Mouse (Mus musculus) liver, embryonic 12.5 days (tissue): Measurements from ENCODE around the gene Aspscr1. TPM values are rescaled to one million over a fixed set of nuclear protein-coding genes. Genes with fewer than 3 reads are reported as not detected.
A peak's percentile ranks its signal among the peaks of the same experiment; 100 is the strongest.

ENCODE experiments used
- ATAC-seq: fragments of 200-750 bp; cut with Nextera tagmentation; 2 replicates; pipeline ENCODE4 v1.8.0; 2017; ENCODE audit warnings: moderate number of reproducible peaks, mild to moderate bottlenecking, moderate library complexity
- H3K27ac ChIP-seq: fragments of 300-500 bp; sonication (generic); 2 replicates; pipeline ENCODE4 v1.5.1; 2016; ENCODE audit warnings: mild to moderate bottlenecking
- H3K27me3 ChIP-seq: fragments of 300-500 bp; sonication (generic); replicated peaks from 2 replicates; pipeline ENCODE4 v1.6.1; 2016; ENCODE audit warnings: mild to moderate bottlenecking, moderate library complexity
- H3K36me3 ChIP-seq: fragments of 300-500 bp; sonication (generic); 2 replicates; pipeline ENCODE4 v1.6.1; 2016; ENCODE audit warnings: mild to moderate bottlenecking, moderate library complexity
- H3K4me1 ChIP-seq: fragments of 300-500 bp; sonication (generic); 2 replicates; pipeline ENCODE4 v1.6.1; 2016
- H3K4me2 ChIP-seq: fragments of 300-500 bp; sonication (generic); 2 replicates; pipeline ENCODE4 v1.6.1; 2016; ENCODE audit warnings: mild to moderate bottlenecking, moderate library complexity
- H3K4me3 ChIP-seq: fragments of 300-500 bp; sonication (generic); 2 replicates; pipeline ENCODE4 v1.5.1; 2016; ENCODE audit warnings: mild to moderate bottlenecking, moderate library complexity
- H3K9ac ChIP-seq: fragments of 300-500 bp; sonication (generic); 2 replicates; pipeline ENCODE4 v1.6.1; 2016; ENCODE audit warnings: mild to moderate bottlenecking, moderate library complexity
- H3K9me3 ChIP-seq: fragments of 300-500 bp; sonication (generic); replicated peaks from 2 replicates; pipeline ENCODE4 v1.6.1; 2016; ENCODE audit warnings: mild to moderate bottlenecking, moderate library complexity
- WGBS: fragments of 180-500 bp; shearing (Covaris S2); methylation state at CpG from one replicate; pipeline ENCODE4 v1.1.7; 2016; ENCODE audit not compliant: insufficient replicate concordance; 5-methylcytosine and 5-hydroxymethylcytosine counted together
- polyA plus RNA-seq: library from polyadenylated mRNA; unstranded; fragments of >200 nt; fragmentation: Nextera tagmentation; extraction: Ambion mirVana; gene quantifications from 2 replicates; pipeline ENCODE4 v1.2.1, GENCODE M21; 2016

The Aspscr1 gene
- 65.1 and 65.2 TPM in 2 replicates for polyA plus RNA-seq

- H3K4me2 ChIP-seq = peak within 1 kb of the TSS; percentile 93
- H3K9me3 ChIP-seq = no peaks in the 10 kb centered on the region
- H3K27ac ChIP-seq = peak within 1 kb of the TSS; percentile 90
- H3K4me1 ChIP-seq = peaks cover 43% of the 10 kb centered on the region
- H3K4me3 ChIP-seq = peak within 1 kb of the TSS; percentile 73
- ATAC-seq = peak; percentile 94
- WGBS = 1% methylated on average over 83 of the region's 83 CpGs
- H3K9ac ChIP-seq = peak within 1 kb of the TSS; percentile 79
- no peaks in the 10 kb centered on the region for H3K27me3 ChIP-seq
- H3K36me3 ChIP-seq = peaks cover 10% of the 10 kb centered on the region; the same call in 1 of the 2 replicates
Measured at GRCm38 (mm10) chr11:120672687-120673593, at the start of gene Aspscr1. Aspscr1 (plus strand) TSS chr11:120672973.

DNA sequence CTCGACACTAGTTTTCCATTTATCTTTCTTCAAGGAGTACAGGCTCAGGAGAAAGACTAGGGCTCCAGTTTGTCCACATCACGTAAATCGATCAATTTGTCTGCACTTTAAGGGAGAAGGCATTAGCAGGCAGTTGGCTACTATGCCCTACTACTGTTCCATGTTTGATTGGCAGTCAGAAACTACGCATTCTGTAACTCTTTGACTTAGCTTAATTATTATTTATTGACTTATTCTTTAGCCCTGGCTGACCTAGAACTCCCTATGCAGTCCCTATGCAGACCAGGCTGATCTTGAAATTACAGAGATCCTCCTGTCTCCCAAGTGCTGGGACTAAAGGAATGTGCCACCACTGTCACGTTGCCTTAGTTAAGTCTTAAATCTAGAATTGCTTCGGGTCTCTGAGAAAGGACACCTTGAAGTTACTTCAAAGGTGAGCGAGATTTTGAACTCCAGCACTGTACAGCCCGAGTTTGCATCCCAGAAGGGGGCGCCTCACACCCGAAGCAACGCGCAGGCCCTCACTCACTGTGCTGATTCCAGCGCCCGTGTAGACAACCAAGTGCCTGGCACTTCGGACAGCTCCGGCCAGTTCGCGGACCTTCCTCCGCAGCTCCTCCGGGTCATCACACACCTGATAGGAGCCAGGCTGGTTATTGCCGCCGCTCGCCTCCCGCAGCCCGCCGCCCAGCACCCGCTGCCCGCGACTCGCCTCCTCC is 48.7 kb upstream of the Aspscr1 start:
- Histone ChIP-seq H3K9me3 (no peaks in the 10 kb centered on the region), H3K36me3 (peaks cover 78% of the 10 kb centered on the region), H3K27ac (peak overlapping the region; percentile 96), H3K4me3 (peak overlapping the region; percentile 99), H3K27me3 (no peaks in the 10 kb centered on the region), H3K9ac (peak overlapping the region; percentile 97), H3K4me1 (peaks cover 60% of the 10 kb centered on the region), H3K4me2 (peak overlapping the region; percentile 92)
- ATAC-seq = peak; percentile 79
- 11% methylated on average over 30 of the region's 30 CpGs for WGBS

DNA sequence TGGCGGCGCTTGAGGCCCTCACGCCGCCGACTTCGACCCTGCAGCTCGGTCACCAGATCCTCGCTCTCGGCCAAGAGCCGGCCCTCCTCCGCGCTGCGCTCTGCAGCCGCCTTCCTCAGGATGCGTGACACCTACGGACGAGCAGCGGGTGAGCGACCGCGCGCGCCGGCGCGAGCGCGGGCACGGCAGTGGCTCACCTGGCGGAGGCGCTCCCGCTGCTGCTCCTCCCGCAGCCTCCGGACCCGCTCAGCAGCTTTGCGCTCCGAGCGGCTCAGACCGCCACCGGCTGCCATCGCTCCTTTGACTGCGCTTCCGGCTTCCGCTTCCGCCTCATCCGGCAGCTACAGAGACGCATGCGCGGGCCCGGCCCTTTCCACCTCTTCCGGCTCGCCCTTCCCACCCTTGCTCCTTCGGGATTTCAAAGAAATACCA is 48.1 kb upstream of the Aspscr1 start:
- Histone ChIP-seq H3K9ac (peak overlapping the region; percentile 97), H3K27me3 (no peaks in the 10 kb centered on the region), H3K27ac (peak overlapping the region; percentile 96), H3K4me1 (peaks cover 65% of the 10 kb centered on the region), H3K4me3 (peak overlapping the region; percentile 99), H3K36me3 (peaks cover 77% of the 10 kb centered on the region), H3K4me2 (peak overlapping the region; percentile 92), H3K9me3 (no peaks in the 10 kb centered on the region)
- WGBS = under 1% methylated on average over 53 of the region's 53 CpGs
- peak; percentile 69 for ATAC-seq

DNA sequence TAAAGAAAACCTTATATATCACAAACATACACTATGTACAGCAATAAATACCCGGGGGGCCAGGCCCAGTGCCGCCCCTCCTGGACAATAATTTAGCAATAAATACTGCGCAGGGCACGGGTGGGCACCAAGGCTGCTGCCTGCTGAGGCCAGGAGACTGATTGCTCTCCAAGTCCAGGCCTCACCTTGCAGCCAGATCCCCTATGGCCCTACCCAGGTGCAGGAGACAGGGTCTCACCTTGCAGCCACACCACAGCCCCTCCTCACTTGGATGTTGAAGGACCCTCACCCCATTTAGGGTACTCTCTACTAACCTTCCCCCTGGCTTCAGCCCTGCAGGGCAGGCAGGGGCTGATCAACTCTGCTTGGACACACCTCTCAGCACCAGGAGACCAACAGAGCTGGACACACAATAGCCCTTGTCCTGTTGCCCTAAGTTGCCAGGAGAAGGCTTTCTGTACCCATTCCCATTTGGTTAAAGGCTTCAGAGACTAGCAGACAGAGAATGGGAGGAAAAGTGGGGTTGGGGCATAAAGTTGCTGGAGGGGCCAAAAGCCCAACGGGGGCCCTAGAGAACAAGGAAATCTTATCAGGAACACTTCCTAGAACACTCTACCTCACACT is 47.5 kb upstream of the Aspscr1 start, which contains the start of gene Sirt7:
Gene Sirt7 (minus strand): TSS at position 89 of the 624 bp plus-strand sequence.
- Histone ChIP-seq H3K4me2 (peak within 1 kb of the TSS; percentile 92), H3K4me1 (peaks cover 70% of the 10 kb centered on the region), H3K9ac (peak within 1 kb of the TSS; percentile 97), H3K27ac (peak within 1 kb of the TSS; percentile 96), H3K9me3 (no peaks in the 10 kb centered on the region), H3K36me3 (peaks cover 71% of the 10 kb centered on the region), H3K4me3 (peak within 1 kb of the TSS; percentile 99), H3K27me3 (no peaks in the 10 kb centered on the region)
- 20% methylated on average over 5 of the region's 5 CpGs for WGBS
- no peak for ATAC-seq

DNA sequence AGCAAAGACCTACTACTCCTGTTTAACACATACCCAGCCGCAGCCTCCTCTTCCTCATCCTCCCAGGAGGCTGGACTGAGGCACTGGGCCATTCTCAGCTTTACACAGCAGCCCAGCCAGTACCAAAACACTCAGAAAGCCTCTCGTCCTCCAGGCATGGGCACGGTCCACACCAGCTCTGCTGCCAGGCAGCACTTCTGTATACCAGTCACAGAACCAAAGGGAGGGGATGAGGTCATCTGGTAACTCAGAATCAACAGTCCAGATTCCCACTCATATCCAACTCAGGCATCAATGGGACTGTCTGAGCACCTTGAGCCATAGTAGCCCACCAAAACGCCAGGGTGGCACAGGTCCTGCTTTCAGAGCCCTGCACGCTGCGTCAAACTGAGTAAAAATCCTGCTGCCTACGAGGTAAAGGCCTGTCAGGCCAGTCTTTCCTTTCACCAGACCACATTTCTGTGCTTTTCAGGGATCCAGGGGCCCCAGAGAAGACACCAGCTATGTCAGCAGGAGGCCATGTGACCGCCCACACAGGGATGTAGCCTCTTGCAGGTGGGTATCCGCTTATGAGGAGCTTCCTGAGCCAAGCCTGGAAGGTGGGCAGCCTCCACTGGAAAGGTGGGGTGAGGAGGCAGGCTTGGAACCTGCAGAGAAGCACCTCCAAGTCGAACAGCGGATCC is 45.8 kb upstream of the Aspscr1 start:
- H3K9ac ChIP-seq = peak overlapping the region; percentile 32

GRCm38 (mm10) chr11:120627468-120628300 is 45.1 kb upstream of the Aspscr1 start:
- no peak for ATAC-seq
- no peaks in the 10 kb centered on the region for H3K9me3 ChIP-seq
- peaks cover 47% of the 10 kb centered on the region for H3K36me3 ChIP-seq
- H3K27ac ChIP-seq = peak overlapping the region; percentile 96
- peak overlapping the region; percentile 76 for H3K4me2 ChIP-seq
- WGBS = 35% methylated on average over 22 of the region's 22 CpGs
- H3K4me1 ChIP-seq = peaks cover 91% of the 10 kb centered on the region
- H3K27me3 ChIP-seq = no peaks in the 10 kb centered on the region
- H3K9ac ChIP-seq = peak overlapping the region; percentile 32
- peak overlapping the region; percentile 5; the same call in 1 of the 2 replicates for H3K4me3 ChIP-seq

More for the DNA sequence above, 45.8 kb upstream of the Aspscr1 start:
- WGBS = 83% methylated on average over 11 of the region's 11 CpGs
- Histone ChIP-seq H3K27ac (peak overlapping the region; percentile 96), H3K9me3 (no peaks in the 10 kb centered on the region), H3K27me3 (no peaks in the 10 kb centered on the region), H3K36me3 (peaks cover 54% of the 10 kb centered on the region), H3K4me3 (0 out of 2 replicates have a peak overlapping the region, but pooled peaks have one; percentile 4), H3K4me1 (peaks cover 87% of the 10 kb centered on the region), H3K4me2 (peak overlapping the region; percentile 76)
- ATAC-seq = no peak

DNA sequence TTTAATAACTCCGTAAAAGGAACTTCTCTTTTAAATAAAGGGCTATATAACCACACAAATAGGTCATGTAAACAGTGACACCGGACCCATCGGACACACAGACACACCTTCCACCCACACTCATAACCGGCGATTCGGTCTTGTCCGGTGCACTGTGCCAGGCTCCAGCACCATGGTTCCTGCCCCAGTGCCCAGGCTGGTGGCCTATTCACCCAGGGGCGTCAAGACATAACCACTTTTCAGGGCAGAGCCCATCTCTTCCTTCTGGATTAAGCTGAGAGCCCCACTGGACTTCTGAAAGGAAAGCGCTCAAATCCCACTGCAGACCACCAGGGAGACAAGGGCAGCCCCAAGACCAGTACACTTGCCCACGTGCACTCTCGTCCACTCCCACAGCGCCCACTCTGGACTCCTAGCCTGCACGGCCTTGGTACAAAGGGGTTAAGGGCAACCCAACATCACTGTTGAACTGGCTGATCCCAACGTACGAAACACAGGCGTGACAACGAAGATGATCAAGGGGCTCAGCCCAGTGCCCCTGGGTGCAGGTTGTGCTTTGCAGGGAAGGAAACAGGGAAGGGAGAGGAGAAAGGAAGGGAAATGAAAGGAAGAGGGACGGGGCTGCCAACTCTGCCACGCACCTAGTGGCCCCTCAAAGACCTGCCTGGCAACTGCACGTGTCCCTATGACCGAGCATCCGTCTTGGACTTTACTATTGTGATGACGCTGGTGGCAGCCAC is 44.0 kb upstream of the Aspscr1 start:
- peak overlapping the region; percentile 94 for H3K27ac ChIP-seq
- WGBS = 89% methylated on average over 23 of the region's 23 CpGs
- peaks cover 82% of the 10 kb centered on the region for H3K4me1 ChIP-seq

GRCm38 (mm10) chr11:120629341-120629730 is 43.4 kb upstream of the Aspscr1 start:
- no peak for ATAC-seq
- Histone ChIP-seq H3K4me3 (peak overlapping the region; percentile 91), H3K4me2 (peak overlapping the region; percentile 76), H3K36me3 (peaks cover 36% of the 10 kb centered on the region), H3K9ac (peak overlapping the region; percentile 99), H3K9me3 (no peaks in the 10 kb centered on the region), H3K27me3 (no peaks in the 10 kb centered on the region), H3K4me1 (peaks cover 82% of the 10 kb centered on the region), H3K27ac (peak overlapping the region; percentile 94)
- 40% methylated on average over 23 of the region's 23 CpGs for WGBS

More for the DNA sequence above, 44.0 kb upstream of the Aspscr1 start:
- H3K9me3 ChIP-seq = no peaks in the 10 kb centered on the region
- ATAC-seq = no peak
- H3K4me3 ChIP-seq = peak overlapping the region; percentile 91
- peak overlapping the region; percentile 99 for H3K9ac ChIP-seq
- no peaks in the 10 kb centered on the region for H3K27me3 ChIP-seq
- peaks cover 36% of the 10 kb centered on the region for H3K36me3 ChIP-seq
- H3K4me2 ChIP-seq = peak overlapping the region; percentile 76

DNA sequence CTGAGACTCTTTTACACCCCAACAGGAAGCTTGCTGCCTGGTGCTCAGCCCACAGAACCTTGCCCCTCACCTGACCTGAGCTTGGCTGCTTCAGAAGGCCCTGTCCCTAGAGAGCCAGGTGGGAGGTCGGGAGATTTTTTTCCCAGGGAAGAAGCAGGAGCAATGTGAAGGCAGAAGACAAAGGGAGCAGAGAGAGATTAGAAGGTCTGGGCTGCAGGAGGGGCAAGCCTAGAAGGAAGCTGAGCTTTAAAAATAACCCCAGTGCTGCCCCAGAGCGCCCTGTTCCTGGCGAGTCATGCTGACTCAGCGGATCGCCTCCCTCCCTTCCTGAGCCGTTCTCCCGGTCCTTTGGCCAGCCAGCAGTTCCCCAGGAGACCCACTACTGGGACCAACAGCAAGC is 42.9 kb upstream of the Aspscr1 start:
- ATAC-seq = peak; percentile 62
- Histone ChIP-seq H3K4me1 (peaks cover 87% of the 10 kb centered on the region), H3K36me3 (peaks cover 36% of the 10 kb centered on the region), H3K27ac (peak overlapping the region; percentile 94), H3K9ac (peak overlapping the region; percentile 99), H3K4me3 (peak overlapping the region; percentile 91), H3K27me3 (no peaks in the 10 kb centered on the region), H3K9me3 (no peaks in the 10 kb centered on the region), H3K4me2 (peak overlapping the region; percentile 76)
- 8% methylated on average over 7 of the region's 7 CpGs for WGBS

GRCm38 (mm10) chr11:120630401-120630871 is 42.3 kb upstream of the Aspscr1 start:
- Histone ChIP-seq H3K4me1 (peaks cover 86% of the 10 kb centered on the region), H3K27ac (peak overlapping the region; percentile 94), H3K4me2 (peak overlapping the region; percentile 76), H3K4me3 (peak overlapping the region; percentile 91), H3K9me3 (no peaks in the 10 kb centered on the region), H3K36me3 (peaks cover 36% of the 10 kb centered on the region), H3K27me3 (no peaks in the 10 kb centered on the region), H3K9ac (peak overlapping the region; percentile 99)
- 20% methylated on average over 5 of the region's 5 CpGs for WGBS
- ATAC-seq = peak; percentile 22; the same call in 1 of the 2 replicates
